Mouse (Mus musculus) small intestine, adult 2 months (tissue): Measurements from ENCODE around the gene Bcl7c.
"Not testable (repeated sequence)": the region's sequence is repeated elsewhere in the genome, so short reads cannot be mapped to it uniquely, and the experiment has no call there.

Source experiments
- CTCF ChIP-seq: fragments of 200-500 bp; IDR thresholded peaks from 2 replicates; pipeline ENCODE4 v1.5.1; 2012; ENCODE audit warnings: low read depth, mild to moderate bottlenecking, control low read depth, inconsistent platforms, low read length, moderate library complexity, mixed read lengths; ENCODE audit not compliant: insufficient replicate concordance, insufficient read length; ENCODE audit errors: extremely low read depth
- POLR2A ChIP-seq: fragments of 200-500 bp; IDR thresholded peaks from 2 replicates; pipeline ENCODE4 v1.6.1; 2012; ENCODE audit warnings: low read depth, mild to moderate bottlenecking, control low read depth, inconsistent platforms, low read length, moderate library complexity

DNA sequence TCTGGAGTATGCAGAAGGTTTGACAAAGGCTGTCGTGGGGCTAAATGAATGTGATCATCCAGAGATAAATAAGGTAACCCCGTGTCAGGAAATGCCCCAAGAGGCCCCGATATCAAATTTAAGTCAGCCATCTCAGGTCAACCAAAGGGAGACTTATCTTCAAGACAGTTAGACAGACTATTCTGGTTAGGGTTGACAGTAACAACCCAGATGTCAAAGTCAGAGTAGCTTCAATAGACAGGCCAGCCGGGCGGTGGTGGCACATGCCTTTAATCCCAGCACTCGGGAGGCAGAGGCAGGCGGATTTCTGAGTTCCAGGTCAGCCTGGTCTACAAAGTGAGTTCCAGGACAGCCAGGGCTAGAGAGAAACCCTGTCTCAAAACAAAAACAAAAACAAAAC lies 15.0 kb downstream of the Bcl7c start:
- not testable (repeated sequence) for TF ChIP-seq CTCF, POLR2A
